Mouse (Mus musculus): ENCODE measurements around the gene Htr7. TPM values are rescaled to one million over a fixed set of nuclear protein-coding genes. Genes with fewer than 3 reads are reported as not detected.

Htr7 gene
- 0.37 and 0.67 TPM in 2 replicates for polyA plus RNA-seq (2015; fragmentation: Nextera tagmentation; extraction: Ambion mirVana)

- WGBS = under 1% methylated on average over 61 of the region's 86 CpGs
- H3K4me3 ChIP-seq = peak within 1 kb of the TSS; percentile 57
- H3K4me2 ChIP-seq = peak within 1 kb of the TSS; percentile 89
- no peak within 1 kb of the TSS for H3K27ac ChIP-seq
- peaks cover 50% of the 10 kb centered on the region for H3K27me3 ChIP-seq
- H3K36me3 ChIP-seq = no peaks in the 10 kb centered on the region
- H3K9ac ChIP-seq = peak within 1 kb of the TSS; percentile 21; the same call in 1 of the 2 replicates
- peaks cover 12% of the 10 kb centered on the region for H3K4me1 ChIP-seq
- no peak for ATAC-seq (ENCODE audit: insufficient number of reproducible peaks, low FRiP score, low TSS enrichment, low read depth)
- H3K9me3 ChIP-seq = no peaks in the 10 kb centered on the region
Observed at GRCm38 (mm10) chr19:36057231-36057811, at the start of gene Htr7. Gene Htr7 (minus strand): TSS chr19:36057507.

- Histone ChIP-seq H3K4me3 (no peak overlapping the region), H3K4me2 (no peak overlapping the region), H3K27me3 (no peaks in the 10 kb centered on the region), H3K27ac (no peak overlapping the region), H3K9ac (no peak overlapping the region), H3K4me1 (no peaks in the 10 kb centered on the region), H3K9me3 (no peaks in the 10 kb centered on the region), H3K36me3 (peaks cover 36% of the 10 kb centered on the region)
- ATAC-seq (ENCODE audit: insufficient number of reproducible peaks, low FRiP score, low TSS enrichment, low read depth) = no peak
- 78% methylated on average over 5 of the region's 5 CpGs for WGBS
Observed at GRCm38 (mm10) chr19:36103909-36104308, 46.6 kb upstream of the Htr7 start.

GRCm38 (mm10) chr19:36098916-36099315 is 41.6 kb upstream of the Htr7 start:
- Histone ChIP-seq H3K27ac (no peak overlapping the region), H3K36me3 (peaks cover 73% of the 10 kb centered on the region), H3K9me3 (no peaks in the 10 kb centered on the region), H3K9ac (no peak overlapping the region), H3K4me1 (no peaks in the 10 kb centered on the region), H3K27me3 (no peaks in the 10 kb centered on the region), H3K4me3 (no peak overlapping the region), H3K4me2 (no peak overlapping the region)
- no peak for ATAC-seq (ENCODE audit: insufficient number of reproducible peaks, low FRiP score, low TSS enrichment, low read depth)
- WGBS = 77% methylated on average over 7 of the region's 7 CpGs

DNA sequence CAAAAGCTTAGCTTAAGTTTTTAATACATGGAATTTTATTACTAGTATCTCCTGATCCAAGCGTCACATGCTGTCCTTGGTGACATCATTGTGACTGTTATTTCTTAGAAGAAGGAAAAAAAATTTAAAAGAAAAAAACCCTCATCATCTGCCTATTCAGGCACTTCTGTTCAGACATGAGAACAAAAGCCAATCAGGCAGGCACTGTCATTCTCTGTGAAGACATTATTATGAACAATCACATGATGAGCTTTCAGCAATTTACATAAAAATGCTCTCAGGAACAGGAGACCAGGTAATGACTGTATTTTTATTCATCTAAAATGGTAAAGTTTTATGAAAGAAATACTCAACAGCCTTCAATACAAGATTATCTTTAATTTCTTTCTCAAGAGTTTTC is 41.0 kb upstream of the Htr7 start:
- Histone ChIP-seq H3K36me3 (peaks cover 72% of the 10 kb centered on the region), H3K9me3 (no peaks in the 10 kb centered on the region), H3K4me1 (no peaks in the 10 kb centered on the region), H3K27me3 (no peaks in the 10 kb centered on the region), H3K4me3 (no peak overlapping the region), H3K9ac (no peak overlapping the region), H3K4me2 (no peak overlapping the region), H3K27ac (no peak overlapping the region)
- no peak for ATAC-seq (ENCODE audit: insufficient number of reproducible peaks, low FRiP score, low TSS enrichment, low read depth)
- WGBS = 92% methylated on average over 1 of the region's 1 CpGs

DNA sequence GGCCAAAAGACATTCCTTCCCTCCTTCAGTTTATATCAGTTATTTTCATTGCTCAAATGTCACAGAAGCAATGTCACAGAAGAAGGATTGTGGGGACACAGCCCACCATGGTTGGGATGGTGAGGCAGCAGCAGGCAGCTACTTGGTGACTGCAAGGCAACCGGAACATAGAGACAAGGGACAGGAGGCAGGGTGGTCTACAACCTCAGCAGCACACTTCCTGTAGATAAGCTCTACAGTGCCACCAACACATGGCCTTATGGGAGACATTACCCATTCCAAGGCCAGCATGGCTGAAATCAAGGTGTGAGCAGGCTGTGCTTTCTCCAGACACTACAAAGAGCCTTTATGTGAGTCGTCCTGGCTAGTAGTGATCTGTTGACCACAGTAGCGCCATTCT is 39.9 kb upstream of the Htr7 start:
- no peak for ATAC-seq (ENCODE audit: insufficient number of reproducible peaks, low FRiP score, low TSS enrichment, low read depth)
- H3K27me3 ChIP-seq = no peaks in the 10 kb centered on the region
- H3K9me3 ChIP-seq = no peaks in the 10 kb centered on the region
- H3K36me3 ChIP-seq = peaks cover 71% of the 10 kb centered on the region
- no peaks in the 10 kb centered on the region for H3K4me1 ChIP-seq
- H3K4me3 ChIP-seq = no peak overlapping the region
- WGBS = 85% methylated on average over 3 of the region's 3 CpGs
- no peak overlapping the region for H3K9ac ChIP-seq
- H3K4me2 ChIP-seq = no peak overlapping the region
- no peak overlapping the region for H3K27ac ChIP-seq

GRCm38 (mm10) chr19:36090781-36091180 is 33.5 kb upstream of the Htr7 start:
- Histone ChIP-seq H3K4me3 (no peak overlapping the region), H3K27ac (no peak overlapping the region), H3K36me3 (peaks cover 54% of the 10 kb centered on the region), H3K27me3 (no peaks in the 10 kb centered on the region), H3K9ac (no peak overlapping the region), H3K4me1 (no peaks in the 10 kb centered on the region), H3K9me3 (no peaks in the 10 kb centered on the region), H3K4me2 (no peak overlapping the region)
- WGBS = 46% methylated on average over 5 of the region's 5 CpGs
- ATAC-seq (ENCODE audit: insufficient number of reproducible peaks, low FRiP score, low TSS enrichment, low read depth) = no peak

- Histone ChIP-seq H3K27ac (peak within 1 kb of the TSS; percentile 69), H3K36me3 (peaks cover 8% of the 10 kb centered on the region), H3K9me3 (no peaks in the 10 kb centered on the region), H3K9ac (peak within 1 kb of the TSS; percentile 76), H3K4me1 (peaks cover 9% of the 10 kb centered on the region), H3K4me2 (peak within 1 kb of the TSS; percentile 81), H3K4me3 (peak within 1 kb of the TSS; percentile 77), H3K27me3 (no peaks in the 10 kb centered on the region)
- 2% methylated on average over 34 of the region's 34 CpGs for WGBS
- peak; percentile 85 for ATAC-seq (ENCODE audit: insufficient number of reproducible peaks, low FRiP score, low TSS enrichment, low read depth)
Observed at GRCm38 (mm10) chr19:36083262-36084225, 26.2 kb upstream of the Htr7 start, which contains the start of gene Rpp30. Gene Rpp30 (plus strand): TSS chr19:36083716.

DNA sequence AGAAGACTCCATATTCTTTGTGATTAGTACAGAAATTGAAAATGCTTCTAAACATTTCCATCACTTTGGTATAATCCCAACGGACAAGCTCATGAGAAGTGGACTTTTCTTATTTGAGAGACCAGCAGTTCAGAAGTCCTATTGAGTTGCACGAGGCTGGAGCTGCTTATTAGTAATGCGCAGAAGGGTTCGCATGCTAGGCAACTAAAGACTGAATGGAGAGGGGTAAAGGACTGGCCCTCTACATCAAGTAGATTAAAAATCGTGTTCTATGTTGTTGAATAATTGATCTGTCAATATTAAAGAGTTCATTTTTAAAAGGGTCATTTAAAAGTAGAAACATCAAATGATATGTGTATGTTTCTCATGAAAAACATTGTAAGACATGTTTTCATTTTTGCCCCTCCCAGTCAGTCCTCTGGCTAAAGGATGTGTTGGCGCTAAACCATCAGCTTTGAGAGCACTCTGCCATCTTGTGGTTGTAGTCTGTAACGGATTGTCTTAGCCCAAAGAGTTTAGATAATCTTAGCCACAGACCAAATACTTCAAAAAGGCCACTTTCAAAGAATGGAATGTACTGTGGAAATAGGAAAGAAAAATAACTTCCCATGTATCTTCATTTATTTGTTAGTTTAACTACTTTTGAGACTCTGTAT is 25.4 kb upstream of the Htr7 start:
- peak overlapping the region; percentile 81 for H3K4me2 ChIP-seq
- ATAC-seq (ENCODE audit: insufficient number of reproducible peaks, low FRiP score, low TSS enrichment, low read depth) = 0 out of 2 replicates have a peak, but pooled peaks have one; percentile 66

DNA sequence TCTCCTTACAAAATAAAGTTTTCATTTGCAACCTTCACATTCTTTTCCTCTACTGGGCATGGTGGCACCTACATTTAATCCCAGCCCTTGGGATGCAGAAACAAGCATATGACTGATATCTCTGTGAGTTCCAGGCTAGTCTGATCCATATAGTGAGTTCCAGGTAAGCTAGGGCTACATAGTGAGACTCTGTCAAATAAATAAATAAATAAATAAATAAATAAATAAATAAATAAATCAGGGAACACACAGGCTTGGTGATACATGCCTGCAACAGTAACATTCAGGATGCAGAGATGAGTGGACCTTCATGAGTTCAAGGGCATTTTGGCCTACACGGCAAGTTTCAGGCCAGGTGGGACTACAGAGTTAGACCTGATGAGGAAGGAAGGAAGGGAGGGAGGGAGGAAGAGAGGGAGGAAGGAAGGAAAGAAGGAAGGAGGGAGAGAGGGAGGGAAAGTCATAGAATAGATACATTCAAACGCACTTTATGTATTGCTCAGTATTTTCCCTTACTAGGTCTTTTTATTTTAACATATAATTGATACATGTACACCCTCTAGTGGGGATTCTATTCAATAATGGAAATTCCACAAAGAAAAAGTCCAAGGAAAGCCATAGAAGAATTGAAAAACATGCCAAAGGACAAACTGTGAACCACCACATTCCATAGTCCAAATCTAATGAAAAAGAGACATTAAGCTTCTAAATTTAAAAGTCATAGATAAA is 5.7 kb upstream of the Htr7 start:
- H3K36me3 ChIP-seq = no peaks in the 10 kb centered on the region
- no peak overlapping the region for H3K9ac ChIP-seq
- no peaks in the 10 kb centered on the region for H3K9me3 ChIP-seq
- H3K27me3 ChIP-seq = peaks cover 16% of the 10 kb centered on the region
- H3K27ac ChIP-seq = no peak overlapping the region
- no peak overlapping the region for H3K4me3 ChIP-seq
- 72% methylated on average over 2 of the region's 2 CpGs for WGBS
- H3K4me1 ChIP-seq = no peaks in the 10 kb centered on the region
- no peak overlapping the region for H3K4me2 ChIP-seq
- ATAC-seq (ENCODE audit: insufficient number of reproducible peaks, low FRiP score, low TSS enrichment, low read depth) = no peak

More for the DNA sequence above, 25.4 kb upstream of the Htr7 start:
- H3K4me3 ChIP-seq = peak overlapping the region; percentile 77
- 48% methylated on average over 7 of the region's 7 CpGs for WGBS
- no peaks in the 10 kb centered on the region for H3K36me3 ChIP-seq
- peaks cover 9% of the 10 kb centered on the region for H3K4me1 ChIP-seq
- H3K27ac ChIP-seq = peak overlapping the region; percentile 69; the same call in 1 of the 2 replicates
- H3K9ac ChIP-seq = no peak overlapping the region
- no peaks in the 10 kb centered on the region for H3K27me3 ChIP-seq
- H3K9me3 ChIP-seq = no peaks in the 10 kb centered on the region

GRCm38 (mm10) chr19:36056502-36057221 is 645 bp downstream of the Htr7 start:
- Histone ChIP-seq H3K9ac (no peak overlapping the region), H3K4me2 (peak overlapping the region; percentile 89), H3K27me3 (peaks cover 50% of the 10 kb centered on the region), H3K36me3 (no peaks in the 10 kb centered on the region), H3K27ac (no peak overlapping the region), H3K9me3 (no peaks in the 10 kb centered on the region), H3K4me3 (peak overlapping the region; percentile 57), H3K4me1 (peaks cover 12% of the 10 kb centered on the region)
- WGBS = 9% methylated on average over 49 of the region's 49 CpGs
- no peak for ATAC-seq (ENCODE audit: insufficient number of reproducible peaks, low FRiP score, low TSS enrichment, low read depth)

GRCm38 (mm10) chr19:36046046-36046445 is 11.3 kb downstream of the Htr7 start:
- no peak overlapping the region for H3K9ac ChIP-seq
- no peaks in the 10 kb centered on the region for H3K9me3 ChIP-seq
- H3K36me3 ChIP-seq = no peaks in the 10 kb centered on the region
- H3K4me2 ChIP-seq = no peak overlapping the region
- no peak overlapping the region for H3K27ac ChIP-seq
- H3K27me3 ChIP-seq = no peaks in the 10 kb centered on the region
- H3K4me1 ChIP-seq = no peaks in the 10 kb centered on the region
- no peak for ATAC-seq (ENCODE audit: insufficient number of reproducible peaks, low FRiP score, low TSS enrichment, low read depth)
- 83% methylated on average over 7 of the region's 7 CpGs for WGBS
- H3K4me3 ChIP-seq = no peak overlapping the region

All from limb, embryonic 15.5 days (tissue).